Mouse (Mus musculus) ES-E14 (cell line): ENCODE measurements around the gene Map2k2. TPM values are rescaled to one million over a fixed set of nuclear protein-coding genes. Genes with fewer than 3 reads are reported as not detected.
A peak's percentile ranks its signal among the peaks of the same experiment; 100 is the strongest.

ENCODE experiments used
- DNase-seq: peaks from one replicate; pipeline ENCODE4 v3.0.0-alpha.2; 2013; ENCODE audit warnings: low read depth, low spot score
- H3K27ac ChIP-seq: 2 replicates; pipeline ENCODE4 v1.5.1; 2012; ENCODE audit warnings: low read depth, mild to moderate bottlenecking, low read length, moderate library complexity, mixed read lengths; ENCODE audit not compliant: poor library complexity, insufficient read depth, severe bottlenecking
- H3K36me3 ChIP-seq: 2 replicates; pipeline ENCODE4 v1.6.1; 2012; ENCODE audit warnings: mild to moderate bottlenecking, low read length, moderate library complexity, mixed read lengths; ENCODE audit not compliant: control insufficient read depth, poor library complexity, insufficient read depth, severe bottlenecking
- H3K4me1 ChIP-seq, 2 experiments: fragments of 150-350 bp in 1 of 2; sonication (generic) in 1 of 2; 2 replicates each; pipeline ENCODE4 v1.6.1; 2012; ENCODE audit warnings: low read length in 2 of 2, mild to moderate bottlenecking in 1 of 2, mixed read lengths in 1 of 2; ENCODE audit not compliant: control insufficient read depth in 2 of 2, insufficient read depth in 2 of 2, poor library complexity in 1 of 2
- H3K4me3 ChIP-seq, 2 experiments: fragments of 150-350 bp in 1 of 2; sonication (generic) in 1 of 2; 2 replicates each; pipeline ENCODE4 v1.5.1; 2012; ENCODE audit warnings: low read length in 2 of 2, low read depth in 1 of 2, mild to moderate bottlenecking in 1 of 2, mixed read lengths in 1 of 2; ENCODE audit not compliant: insufficient read depth in 1 of 2, poor library complexity in 1 of 2, severe bottlenecking in 1 of 2
- H3K9ac ChIP-seq: 2 replicates; pipeline ENCODE4 v1.6.1; 2012; ENCODE audit warnings: low read depth, mild to moderate bottlenecking, low read length, mixed read lengths; ENCODE audit not compliant: poor library complexity, insufficient read depth, severe bottlenecking
- H3K9me3 ChIP-seq: fragments of 150-350 bp; sonication (generic); 2 replicates; pipeline ENCODE4 v1.6.1; 2012; ENCODE audit warnings: low read depth, mild to moderate bottlenecking, low read length; ENCODE audit not compliant: control insufficient read depth, insufficient read depth
- CHD2 ChIP-seq: IDR thresholded peaks from 2 replicates; pipeline ENCODE4 v1.6.1; 2014; ENCODE audit warnings: mild to moderate bottlenecking, low read depth, low read length, inconsistent platforms
- HCFC1 ChIP-seq: IDR thresholded peaks from 2 replicates; pipeline ENCODE4 v1.6.1; 2012; ENCODE audit warnings: low read length, inconsistent platforms, borderline replicate concordance; ENCODE audit not compliant: insufficient read depth
- MAFK ChIP-seq: IDR thresholded peaks from 2 replicates; pipeline ENCODE4 v1.6.1; 2014; ENCODE audit warnings: mild to moderate bottlenecking, low read depth, low read length, inconsistent platforms; ENCODE audit not compliant: insufficient read depth
- ZC3H11A ChIP-seq: IDR thresholded peaks from 2 replicates; pipeline ENCODE4 v1.6.1; 2012; ENCODE audit warnings: low read depth, mild to moderate bottlenecking, inconsistent platforms, low read length, borderline replicate concordance
- ZNF384 ChIP-seq: IDR thresholded peaks from 2 replicates; pipeline ENCODE4 v1.6.1; 2012; ENCODE audit warnings: low read depth, low read length, inconsistent platforms
- in situ Hi-C, 2 experiments: fragments of 600-800 bp; cut with MboI; formaldehyde crosslinking; loops; one replicate each; pipeline ENCODE4 v1.15.1; 2025; ENCODE audit warnings: low sequenced_read_pairs in 2 of 2, inconsistent platforms in 1 of 2; ENCODE audit not compliant: unreplicated experiment in 2 of 2
- total RNA-seq: library from RNA; depleted of rRNA; stranded (reverse); fragments of 300-350 nt; gene quantifications from 2 replicates; pipeline ENCODE4 v1.2.3, GENCODE M21; 2012

Map2k2 gene
- total RNA-seq, 1 experiment: 115 TPM

DNA sequence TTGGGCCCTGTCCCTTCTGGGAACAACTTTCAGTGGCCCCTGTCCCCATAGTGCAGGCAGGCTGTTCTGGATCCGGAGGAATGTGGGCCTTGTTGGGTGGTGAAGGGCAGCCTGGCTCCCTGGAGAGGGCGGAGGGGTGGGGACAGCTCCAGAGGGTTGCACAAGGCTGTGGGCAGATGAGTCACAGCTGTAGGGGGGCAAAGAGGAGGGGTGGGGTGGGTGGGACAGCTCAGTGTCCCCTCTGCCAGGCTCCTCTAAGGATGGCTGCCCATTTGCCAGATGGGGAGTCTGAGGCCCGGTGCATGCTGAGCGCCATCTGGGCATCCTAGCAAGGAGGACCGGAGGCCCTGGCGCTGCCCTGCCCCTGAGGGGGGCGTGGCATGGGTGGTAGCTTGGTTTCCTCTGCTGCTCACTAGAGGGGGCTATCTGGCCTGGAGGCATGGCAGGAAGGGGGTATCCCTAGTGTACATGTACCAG lies 37.5 kb downstream of the Map2k2 start:
- in situ Hi-C loops: no loop called here
- Histone ChIP-seq H3K27ac (no peak overlapping the region), H3K9ac (0 out of 2 replicates have a peak overlapping the region, but pooled peaks have one; percentile 21), H3K36me3 (peaks cover 44% of the 10 kb centered on the region), H3K4me3 (peak overlapping the region; percentile 43 to 91), H3K9me3 (no peaks in the 10 kb centered on the region), H3K4me1 (peaks cover 3 to 60% of the 10 kb centered on the region in 2 experiments; a peak in 3 of 4 replicates)
- no peak for TF ChIP-seq CHD2
- TF ChIP-seq MAFK: no peak
- no peak for TF ChIP-seq ZC3H11A
- no peak for TF ChIP-seq HCFC1
- TF ChIP-seq ZNF384: no peak
- no peak for DNase-seq

DNA sequence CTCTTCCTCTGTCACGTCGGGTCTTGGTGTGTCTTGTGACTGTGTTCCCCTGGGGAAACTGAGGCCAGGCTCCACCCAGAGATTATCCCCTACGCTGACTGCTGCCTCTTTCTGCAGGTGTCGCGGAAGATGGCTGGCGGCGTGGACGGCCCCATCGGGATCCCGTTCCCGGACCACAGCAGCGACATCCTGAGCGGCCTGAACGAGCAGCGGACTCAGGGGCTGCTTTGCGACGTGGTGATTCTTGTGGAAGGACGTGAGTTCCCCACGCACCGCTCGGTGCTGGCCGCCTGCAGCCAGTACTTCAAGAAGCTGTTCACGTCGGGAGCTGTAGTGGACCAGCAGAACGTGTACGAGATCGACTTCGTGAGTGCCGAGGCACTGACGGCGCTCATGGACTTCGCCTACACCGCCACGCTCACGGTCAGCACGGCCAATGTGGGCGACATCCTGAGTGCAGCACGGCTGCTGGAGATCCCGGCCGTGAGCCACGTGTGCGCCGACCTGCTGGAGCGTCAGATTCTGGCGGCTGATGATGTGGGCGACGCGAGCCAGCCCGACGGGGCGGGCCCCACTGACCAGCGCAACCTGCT lies 38.2 kb downstream of the Map2k2 start:
- Histone ChIP-seq H3K27ac (no peak overlapping the region), H3K9ac (peak overlapping the region; percentile 21), H3K4me1 (peaks cover 3 to 64% of the 10 kb centered on the region in 2 experiments; a peak in 3 of 4 replicates), H3K36me3 (peaks cover 51% of the 10 kb centered on the region), H3K4me3 (peak overlapping the region; percentile 23 to 91; a peak in 3 of 4 replicates), H3K9me3 (no peaks in the 10 kb centered on the region)
- in situ Hi-C loops: no loop called here
- TF ChIP-seq ZNF384 (no peak), CHD2 (no peak), HCFC1 (no peak), ZC3H11A (no peak), MAFK (no peak)
- no peak for DNase-seq

DNA sequence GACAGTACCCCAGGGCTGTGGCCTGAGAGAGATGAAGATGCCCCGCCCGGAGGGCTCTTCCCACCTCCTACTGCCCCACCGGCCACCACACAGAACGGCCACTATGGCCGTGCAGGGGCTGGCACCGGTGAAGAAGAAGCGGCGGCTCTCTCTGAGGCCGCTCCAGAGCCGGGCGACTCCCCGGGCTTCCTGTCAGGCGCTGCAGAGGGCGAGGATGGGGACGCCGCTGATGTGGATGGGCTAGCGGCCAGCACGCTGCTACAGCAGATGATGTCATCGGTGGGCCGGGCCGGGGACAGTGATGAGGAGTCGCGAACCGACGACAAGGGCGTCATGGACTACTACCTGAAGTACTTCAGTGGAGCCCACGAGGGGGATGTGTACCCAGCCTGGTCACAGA lies 39.0 kb downstream of the Map2k2 start:
- Histone ChIP-seq H3K27ac (no peak overlapping the region), H3K36me3 (peaks cover 53% of the 10 kb centered on the region), H3K9me3 (no peaks in the 10 kb centered on the region), H3K4me1 (peaks cover 3 to 60% of the 10 kb centered on the region in 2 experiments; a peak in 3 of 4 replicates), H3K4me3 (peak overlapping the region; percentile 23 to 91), H3K9ac (peak overlapping the region; percentile 21)
- no peak for TF ChIP-seq HCFC1
- no peak for TF ChIP-seq CHD2
- TF ChIP-seq MAFK: no peak
- no peak for TF ChIP-seq ZNF384
- TF ChIP-seq ZC3H11A: no peak
- in situ Hi-C loops: no loop called here
- DNase-seq: no peak

GRCm38 (mm10) chr10:81145307-81145706 lies 39.6 kb downstream of the Map2k2 start:
- Histone ChIP-seq H3K9me3 (no peaks in the 10 kb centered on the region), H3K4me1 (peaks cover 3 to 61% of the 10 kb centered on the region in 2 experiments; a peak in 3 of 4 replicates), H3K36me3 (peaks cover 56% of the 10 kb centered on the region), H3K4me3 (peak overlapping the region; percentile 46 to 91), H3K9ac (peak overlapping the region; percentile 29; the same call in 1 of the 2 replicates), H3K27ac (peak overlapping the region; percentile 46; the same call in 1 of the 2 replicates)
- in situ Hi-C loops: no loop called here
- DNase-seq: no peak
- TF ChIP-seq ZNF384 (no peak), HCFC1 (no peak), CHD2 (no peak), MAFK (no peak), ZC3H11A (no peak)

DNA sequence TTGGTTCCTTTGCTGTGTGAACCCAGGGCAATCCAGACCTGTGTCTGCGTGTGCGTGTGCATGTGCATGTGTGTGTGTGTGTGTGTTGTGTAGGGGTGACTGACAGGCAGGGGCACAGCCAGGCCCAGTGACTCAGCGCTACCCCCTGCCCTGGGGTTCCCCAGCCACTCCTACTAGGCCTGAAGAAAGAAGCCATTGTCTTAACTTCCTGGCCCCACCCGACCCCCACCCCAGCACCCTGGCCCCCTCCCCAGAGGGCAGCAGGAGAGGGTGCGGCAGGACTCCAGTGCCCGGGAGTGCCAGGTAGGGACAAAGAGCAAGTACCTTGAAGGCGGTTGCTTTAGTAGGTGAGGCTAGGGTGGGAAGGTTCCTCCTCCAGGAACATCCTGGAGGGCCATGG lies 40.1 kb downstream of the Map2k2 start:
- H3K4me1 ChIP-seq: peaks cover 3 to 59% of the 10 kb centered on the region in 2 experiments; a peak in 3 of 4 replicates

More for the DNA sequence above, 40.1 kb downstream of the Map2k2 start:
- no peak for DNase-seq
- H3K27ac ChIP-seq: peak overlapping the region; percentile 46; the same call in 1 of the 2 replicates
- TF ChIP-seq MAFK (no peak), ZNF384 (no peak), HCFC1 (no peak), CHD2 (no peak), ZC3H11A (no peak)
- no peaks in the 10 kb centered on the region for H3K9me3 ChIP-seq
- peak overlapping the region; percentile 29; the same call in 1 of the 2 replicates for H3K9ac ChIP-seq
- peak overlapping the region; percentile 46 to 91; a peak in 3 of 4 replicates for H3K4me3 ChIP-seq
- peaks cover 56% of the 10 kb centered on the region for H3K36me3 ChIP-seq
- in situ Hi-C loops: no loop called here
